Mouse (Mus musculus): ENCODE measurements at regions not wholly inside any gene's neighbourhood (a gene's known extent, or its start where the extent isn't known, plus 50 kb on each side); places are given as distances from the start of the nearest gene placed in this dataset.

- no peak overlapping the region for H3K4me2 ChIP-seq
- no peaks in the 10 kb centered on the region for H3K27me3 ChIP-seq
- ATAC-seq (ENCODE audit: low FRiP score, low read depth), result no peak
- no peak overlapping the region for H3K27ac ChIP-seq (replicated peaks)
- no peaks in the 10 kb centered on the region for H3K36me3 ChIP-seq
- H3K9me3 ChIP-seq, result no peaks in the 10 kb centered on the region
- H3K4me1 ChIP-seq (replicated peaks), result no peaks in the 10 kb centered on the region
- H3K4me3 ChIP-seq, result no peak overlapping the region
- H3K9ac ChIP-seq, result no peak overlapping the region
- WGBS, result 96% methylated on average over 2 of the region's 2 CpGs
These were observed 461.3 kb upstream of the Smarca2 start for GRCm38 (mm10) chr19:26143539-26143938.

GRCm38 (mm10) chr19:26151216-26151615 lies 453.6 kb upstream of the Smarca2 start:
- H3K4me2 ChIP-seq, result no peak overlapping the region
- H3K27ac ChIP-seq (replicated peaks), result no peak overlapping the region
- no peak overlapping the region for H3K4me3 ChIP-seq
- 89% methylated on average over 4 of the region's 4 CpGs for WGBS
- H3K9ac ChIP-seq, result no peak overlapping the region
- no peak for ATAC-seq (ENCODE audit: low FRiP score, low read depth)
- no peaks in the 10 kb centered on the region for H3K27me3 ChIP-seq
- H3K36me3 ChIP-seq, result no peaks in the 10 kb centered on the region
- no peaks in the 10 kb centered on the region for H3K9me3 ChIP-seq
- H3K4me1 ChIP-seq (replicated peaks), result no peaks in the 10 kb centered on the region

DNA sequence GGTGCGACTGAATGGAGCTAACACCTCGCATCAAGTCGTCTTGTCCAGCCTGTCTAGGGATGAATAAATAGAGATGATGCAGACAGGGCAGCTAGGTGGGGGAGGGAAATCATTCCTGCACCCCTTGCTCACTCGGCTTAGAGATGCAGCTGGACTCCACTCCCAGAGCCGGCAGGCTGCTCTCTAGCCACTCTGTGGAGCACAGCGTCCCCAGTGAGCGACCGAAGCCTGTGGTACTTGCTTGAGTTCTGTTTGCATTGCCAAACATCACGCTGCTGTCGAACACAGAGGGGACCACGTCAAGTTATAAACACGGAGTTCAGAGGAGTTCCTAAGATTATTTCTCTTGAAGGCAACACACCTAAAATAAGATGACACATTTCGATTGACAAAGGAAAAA lies 439.9 kb upstream of the Smarca2 start:
- H3K4me1 ChIP-seq (replicated peaks), result no peaks in the 10 kb centered on the region
- ATAC-seq (ENCODE audit: low FRiP score, low read depth), result no peak
- no peaks in the 10 kb centered on the region for H3K27me3 ChIP-seq
- H3K4me2 ChIP-seq, result no peak overlapping the region
- H3K27ac ChIP-seq (replicated peaks), result no peak overlapping the region
- H3K9ac ChIP-seq, result no peak overlapping the region
- H3K36me3 ChIP-seq, result no peaks in the 10 kb centered on the region
- H3K9me3 ChIP-seq, result no peaks in the 10 kb centered on the region
- H3K4me3 ChIP-seq, result no peak overlapping the region
- WGBS, result 57% methylated on average over 13 of the region's 13 CpGs

DNA sequence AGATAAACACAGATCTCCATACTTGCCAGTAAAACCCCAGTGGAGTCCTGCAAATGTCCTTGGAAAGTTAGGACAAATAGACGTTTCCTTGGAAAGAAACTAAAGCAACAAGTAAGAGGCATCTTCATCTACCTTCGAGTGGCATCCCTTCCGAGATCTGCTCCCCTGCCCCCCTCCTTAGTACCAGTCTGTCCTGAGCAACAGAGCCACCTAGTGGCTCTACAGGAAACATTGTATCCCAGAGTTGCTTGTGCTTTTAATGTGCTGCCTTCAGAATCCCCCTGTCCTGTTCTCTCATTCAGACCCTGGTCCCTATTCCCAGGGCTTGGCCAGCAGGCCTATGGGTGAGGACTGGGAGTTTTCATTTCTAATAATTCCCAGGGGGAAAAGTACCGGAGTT lies 423.1 kb upstream of the Smarca2 start:
- no peaks in the 10 kb centered on the region for H3K4me1 ChIP-seq (replicated peaks)
- H3K4me2 ChIP-seq, result no peak overlapping the region
- no peak overlapping the region for H3K4me3 ChIP-seq
- no peak overlapping the region for H3K9ac ChIP-seq
- H3K27me3 ChIP-seq, result no peaks in the 10 kb centered on the region
- H3K36me3 ChIP-seq, result no peaks in the 10 kb centered on the region
- no peaks in the 10 kb centered on the region for H3K9me3 ChIP-seq
- H3K27ac ChIP-seq (replicated peaks), result no peak overlapping the region
- WGBS, result 24% methylated on average over 4 of the region's 4 CpGs
- ATAC-seq (ENCODE audit: low FRiP score, low read depth), result no peak

DNA sequence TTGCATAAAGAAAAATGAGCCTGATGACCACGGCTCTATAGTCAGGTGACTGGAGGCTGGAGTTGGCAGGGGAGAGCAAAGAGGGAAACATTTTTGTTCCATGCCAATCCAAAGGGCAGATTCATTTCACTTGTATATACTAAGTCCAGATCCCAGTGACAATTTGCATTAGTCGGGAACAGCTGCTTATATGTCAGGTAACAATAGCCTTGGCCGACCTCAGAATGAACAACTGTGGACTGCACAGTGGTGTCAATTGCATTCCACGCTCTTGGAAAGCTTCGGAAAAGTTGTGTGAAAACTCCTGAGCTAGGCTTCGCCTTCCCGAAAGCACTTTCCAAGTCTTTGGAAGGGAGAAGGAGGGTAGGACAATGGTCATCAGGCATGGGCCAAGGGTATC lies 419.8 kb upstream of the Smarca2 start:
- WGBS, result 90% methylated on average over 7 of the region's 7 CpGs
- ATAC-seq (ENCODE audit: low FRiP score, low read depth), result no peak
- Histone ChIP-seq H3K4me1 (replicated peaks) (no peaks in the 10 kb centered on the region), H3K4me3 (no peak overlapping the region), H3K27ac (replicated peaks) (no peak overlapping the region), H3K27me3 (no peaks in the 10 kb centered on the region), H3K9ac (no peak overlapping the region), H3K4me2 (no peak overlapping the region), H3K9me3 (no peaks in the 10 kb centered on the region), H3K36me3 (no peaks in the 10 kb centered on the region)

DNA sequence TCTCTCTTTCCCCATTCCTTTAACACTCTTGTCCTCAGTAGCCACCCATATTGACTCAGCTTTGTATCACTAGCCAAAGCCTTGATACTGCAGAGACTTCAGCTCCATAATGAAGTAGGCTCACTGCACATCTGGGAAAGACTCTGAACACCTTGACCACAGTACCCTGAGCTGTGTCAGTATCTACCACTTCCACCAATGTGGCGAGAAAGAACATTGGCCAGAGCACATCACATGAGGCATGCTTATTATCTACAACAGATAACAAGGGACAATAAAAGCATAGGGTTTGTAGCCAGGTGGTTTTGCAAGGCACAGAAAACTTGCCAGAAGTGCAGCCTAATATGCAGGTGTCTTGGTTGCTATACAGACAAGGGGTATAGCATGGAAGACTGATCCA lies 414.0 kb upstream of the Smarca2 start:
- Histone ChIP-seq H3K9me3 (no peaks in the 10 kb centered on the region), H3K36me3 (no peaks in the 10 kb centered on the region), H3K4me1 (replicated peaks) (no peaks in the 10 kb centered on the region), H3K27me3 (no peaks in the 10 kb centered on the region), H3K4me3 (no peak overlapping the region), H3K27ac (replicated peaks) (no peak overlapping the region), H3K9ac (no peak overlapping the region), H3K4me2 (no peak overlapping the region)
- WGBS, result 93% methylated on average over 1 of the region's 1 CpGs
- no peak for ATAC-seq (ENCODE audit: low FRiP score, low read depth)

DNA sequence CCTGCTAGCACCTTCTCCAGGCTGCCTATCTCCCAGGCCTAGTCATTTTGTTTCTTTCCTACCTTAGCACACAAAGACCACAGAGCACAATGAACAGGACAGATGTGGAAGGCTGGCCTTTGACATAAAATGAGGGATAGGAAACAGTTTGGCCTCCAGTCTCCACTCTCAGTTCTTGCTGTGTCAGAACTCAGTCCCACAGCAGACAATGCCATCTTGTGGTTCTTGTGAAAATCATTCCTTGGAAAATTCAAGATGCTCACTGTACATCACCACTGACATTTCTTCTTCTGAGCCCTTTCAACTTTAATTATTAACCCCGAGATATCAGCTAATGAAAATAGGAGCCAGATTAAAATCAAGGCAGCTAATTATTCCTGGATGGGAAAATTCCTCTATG lies 411.2 kb upstream of the Smarca2 start:
- H3K4me2 ChIP-seq, result no peak overlapping the region
- no peaks in the 10 kb centered on the region for H3K27me3 ChIP-seq
- H3K4me3 ChIP-seq, result no peak overlapping the region
- no peaks in the 10 kb centered on the region for H3K9me3 ChIP-seq
- WGBS, result 78% methylated on average over 1 of the region's 1 CpGs
- H3K4me1 ChIP-seq (replicated peaks), result no peaks in the 10 kb centered on the region
- no peak overlapping the region for H3K27ac ChIP-seq (replicated peaks)
- H3K9ac ChIP-seq, result no peak overlapping the region
- no peak for ATAC-seq (ENCODE audit: low FRiP score, low read depth)
- H3K36me3 ChIP-seq, result no peaks in the 10 kb centered on the region

GRCm38 (mm10) chr19:26208760-26209159 lies 396.1 kb upstream of the Smarca2 start:
- 45% methylated on average over 1 of the region's 1 CpGs for WGBS
- no peak overlapping the region for H3K4me3 ChIP-seq

GRCm38 (mm10) chr19:26234539-26234938 lies 370.3 kb upstream of the Smarca2 start:
- Histone ChIP-seq H3K9ac (no peak overlapping the region), H3K9me3 (no peaks in the 10 kb centered on the region), H3K4me1 (replicated peaks) (no peaks in the 10 kb centered on the region), H3K4me2 (no peak overlapping the region), H3K27me3 (no peaks in the 10 kb centered on the region), H3K4me3 (no peak overlapping the region), H3K27ac (replicated peaks) (no peak overlapping the region), H3K36me3 (no peaks in the 10 kb centered on the region)
- 66% methylated on average over 4 of the region's 4 CpGs for WGBS
- no peak for ATAC-seq (ENCODE audit: low FRiP score, low read depth)

More at GRCm38 (mm10) chr19:26208760-26209159, 396.1 kb upstream of the Smarca2 start:
- no peaks in the 10 kb centered on the region for H3K4me1 ChIP-seq (replicated peaks)
- no peaks in the 10 kb centered on the region for H3K9me3 ChIP-seq
- no peaks in the 10 kb centered on the region for H3K27me3 ChIP-seq
- no peak overlapping the region for H3K9ac ChIP-seq
- no peak for ATAC-seq (ENCODE audit: low FRiP score, low read depth)
- H3K36me3 ChIP-seq, result no peaks in the 10 kb centered on the region
- no peak overlapping the region for H3K4me2 ChIP-seq
- no peak overlapping the region for H3K27ac ChIP-seq (replicated peaks)

GRCm38 (mm10) chr19:26244067-26244466 lies 360.8 kb upstream of the Smarca2 start:
- Histone ChIP-seq H3K27ac (replicated peaks) (no peak overlapping the region), H3K4me3 (no peak overlapping the region), H3K4me1 (replicated peaks) (no peaks in the 10 kb centered on the region), H3K4me2 (no peak overlapping the region), H3K36me3 (no peaks in the 10 kb centered on the region), H3K27me3 (no peaks in the 10 kb centered on the region), H3K9ac (no peak overlapping the region), H3K9me3 (no peaks in the 10 kb centered on the region)
- ATAC-seq (ENCODE audit: low FRiP score, low read depth), result no peak
- 74% methylated on average over 6 of the region's 6 CpGs for WGBS

DNA sequence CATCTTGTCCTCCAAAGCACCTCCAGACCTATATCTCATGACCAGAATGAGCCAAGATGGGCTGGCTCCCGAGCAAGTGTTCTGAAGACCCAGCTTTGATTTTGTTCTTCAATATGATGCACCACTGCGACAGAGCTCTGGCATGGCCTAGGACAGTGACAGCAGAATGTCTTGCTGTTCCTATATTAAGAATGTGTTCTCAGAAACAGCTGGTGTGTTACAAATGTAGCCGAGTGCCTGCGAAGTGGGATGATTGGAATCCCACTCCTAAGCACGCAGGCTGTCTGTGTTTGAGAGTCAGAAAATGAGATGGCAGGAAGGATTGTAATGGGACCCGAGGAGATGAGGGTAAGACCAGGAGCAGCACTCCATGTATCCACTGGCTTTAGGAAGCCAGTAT lies 355.1 kb upstream of the Smarca2 start:
- Histone ChIP-seq H3K4me2 (no peak overlapping the region), H3K27ac (replicated peaks) (no peak overlapping the region), H3K9me3 (no peaks in the 10 kb centered on the region), H3K36me3 (no peaks in the 10 kb centered on the region), H3K27me3 (no peaks in the 10 kb centered on the region), H3K4me3 (no peak overlapping the region), H3K4me1 (replicated peaks) (no peaks in the 10 kb centered on the region), H3K9ac (no peak overlapping the region)
- no peak for ATAC-seq (ENCODE audit: low FRiP score, low read depth)
- WGBS, result 91% methylated on average over 6 of the region's 6 CpGs

DNA sequence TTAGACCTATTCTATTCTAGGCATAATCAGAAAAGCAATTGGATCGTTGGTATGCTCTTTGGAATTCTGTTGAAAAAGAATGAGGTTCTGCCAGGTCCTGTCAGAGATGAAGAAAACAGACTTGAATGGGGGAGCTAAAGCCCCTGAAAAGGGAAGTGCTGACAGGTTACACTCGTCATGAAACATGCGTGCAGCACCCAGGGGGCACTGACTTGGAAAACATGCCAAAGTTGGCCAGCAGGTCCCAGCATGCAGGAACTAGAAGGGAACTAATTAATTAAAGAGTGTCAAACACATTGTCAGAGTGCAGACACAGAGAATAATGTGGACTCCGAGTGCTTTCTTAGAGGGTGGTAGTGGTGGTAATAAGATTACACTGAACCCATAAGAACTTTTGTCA lies 346.2 kb upstream of the Smarca2 start:
- Histone ChIP-seq H3K27ac (replicated peaks) (no peak overlapping the region), H3K36me3 (no peaks in the 10 kb centered on the region)

DNA sequence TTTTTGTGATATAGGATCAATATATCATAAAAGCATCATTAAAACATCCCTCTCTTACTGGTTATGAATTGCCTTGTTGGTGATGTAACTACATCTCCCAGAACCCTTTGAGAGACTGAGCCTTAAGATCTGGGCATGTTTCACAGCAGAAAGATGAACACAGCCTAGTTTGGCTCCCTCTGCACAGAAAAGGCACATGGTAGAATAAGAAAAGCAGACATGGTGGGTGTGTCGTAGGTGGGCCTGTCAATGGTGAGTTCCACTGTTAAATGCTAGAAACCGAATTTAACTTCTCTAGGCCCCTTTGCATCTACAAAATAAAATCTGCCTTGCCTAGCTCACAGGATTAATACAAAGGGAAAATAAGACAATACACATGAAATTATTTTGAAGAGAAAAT lies 343.3 kb upstream of the Smarca2 start:
- no peaks in the 10 kb centered on the region for H3K4me1 ChIP-seq (replicated peaks)
- H3K27me3 ChIP-seq, result no peaks in the 10 kb centered on the region
- WGBS, result 94% methylated on average over 2 of the region's 2 CpGs
- H3K4me2 ChIP-seq, result no peak overlapping the region
- H3K4me3 ChIP-seq, result no peak overlapping the region
- no peaks in the 10 kb centered on the region for H3K9me3 ChIP-seq
- no peak overlapping the region for H3K27ac ChIP-seq (replicated peaks)
- ATAC-seq (ENCODE audit: low FRiP score, low read depth), result no peak
- H3K9ac ChIP-seq, result no peak overlapping the region
- H3K36me3 ChIP-seq, result no peaks in the 10 kb centered on the region

More for the DNA sequence above, 346.2 kb upstream of the Smarca2 start:
- H3K4me1 ChIP-seq (replicated peaks), result no peaks in the 10 kb centered on the region
- no peak overlapping the region for H3K4me2 ChIP-seq
- no peaks in the 10 kb centered on the region for H3K27me3 ChIP-seq
- no peak overlapping the region for H3K4me3 ChIP-seq
- 51% methylated on average over 4 of the region's 4 CpGs for WGBS
- no peak overlapping the region for H3K9ac ChIP-seq
- H3K9me3 ChIP-seq, result no peaks in the 10 kb centered on the region
- ATAC-seq (ENCODE audit: low FRiP score, low read depth), result no peak
